Mouse (Mus musculus) left cerebral cortex, postnatal 10 days (tissue): Measurements from ENCODE around the gene Mast1. TPM values are rescaled to one million over a fixed set of nuclear protein-coding genes. Genes with fewer than 3 reads are reported as not detected.
A peak's percentile ranks its signal among the peaks of the same experiment; 100 is the strongest.

Experiments
- DNase-seq, 2 experiments: peaks; one replicate each; pipeline ENCODE4 v3.0.0; 2021 to 2022; ENCODE audit warnings: low spot score in 2 of 2, mixed read lengths in 1 of 2; ENCODE audit errors: extremely low spot score in 1 of 2
- intact Hi-C: fragments of 180-260 bp; cut with DNase I; formaldehyde crosslinking; loops from one replicate; pipeline ENCODE4 v1.15.1; 2025
- microRNA-seq: library from miRNA; unstranded; fragments of <30 nt; microRNA quantifications from one replicate; pipeline ENCODE4 v1.2.0, GENCODE M21; 2022
- total RNA-seq, 2 experiments: library from RNA; stranded (reverse); gene quantifications; 2 replicates each; pipeline ENCODE4 v1.2.3; 2021

Mast1 gene
- total RNA-seq, 2 experiments from 2014 or later: 183 to 187 TPM

- DNase-seq: peak; percentile 92 to 93
- intact Hi-C loops: no loop called here
Observed at GRCm38 (mm10) chr8:84893709-84894134, 43.4 kb downstream of the Mast1 start, which contains the start of gene Gcdh. TSS of gene Gcdh (minus strand) at chr8:84893921.

- intact Hi-C loops: no loop called here
- DNase-seq: no peak
Observed at GRCm38 (mm10) chr8:84892993-84893708, 44.0 kb downstream of the Mast1 start.

GRCm38 (mm10) chr8:84889141-84889540 is 48.0 kb downstream of the Mast1 start:
- intact Hi-C loops: no loop called here

GRCm38 (mm10) chr8:84888280-84888679 is 48.9 kb downstream of the Mast1 start:
- DNase-seq: no peak
- intact Hi-C loops: no loop called here

More at GRCm38 (mm10) chr8:84889141-84889540, 48.0 kb downstream of the Mast1 start:
- no peak for DNase-seq

GRCm38 (mm10) chr8:84884728-84885127 is 52.4 kb downstream of the Mast1 start:
- DNase-seq: no peak
- intact Hi-C loops: no loop called here

- intact Hi-C loops: no loop called here
- no peak for DNase-seq
Observed at GRCm38 (mm10) chr8:84878915-84879314, 58.2 kb downstream of the Mast1 start.

- intact Hi-C loops: no loop called here
- peak in 1 of 2 experiments; percentile 35 for DNase-seq
Observed at GRCm38 (mm10) chr8:84877297-84878035, 59.7 kb downstream of the Mast1 start.

- intact Hi-C loops: no loop called here
Observed at GRCm38 (mm10) chr8:84874339-84874738, 62.8 kb downstream of the Mast1 start.

GRCm38 (mm10) chr8:84873016-84873415 is 64.1 kb downstream of the Mast1 start:
- no peak for DNase-seq
- intact Hi-C loops: no loop called here

More at GRCm38 (mm10) chr8:84874339-84874738, 62.8 kb downstream of the Mast1 start:
- no peak for DNase-seq

- DNase-seq: peak in 1 of 2 experiments; percentile 51
- intact Hi-C loops: no loop called here
Observed at GRCm38 (mm10) chr8:84872309-84872965, 64.7 kb downstream of the Mast1 start.

- peak; percentile 42 to 90 for DNase-seq
- intact Hi-C loops: no loop called here
Observed at GRCm38 (mm10) chr8:84871376-84872308, 65.5 kb downstream of the Mast1 start, which contains the start of gene Syce2. TSS of gene Syce2 (plus strand) at chr8:84872111.

Small RNAs within 50 kb of the gene (microRNA-seq; reads per million reads assigned to microRNA genes)
- gene Gm24197 (5.7 reads per million, percentile 20 among the genes with 10 or more reads in this experiment), gene Mir7069 (17.0 reads per million, percentile 37 among the genes with 10 or more reads in this experiment)

Other genes starting within 250 kb of the Mast1 start
- 10 to 100 TPM; 77.0 to 77.9 TPM for gene Nacc1, start 249.5 kb downstream of the Mast1 start, total RNA-seq
- 1 to 10 TPM; 4.3 to 4.5 TPM for gene Lyl1, start 235.9 kb downstream of the Mast1 start, total RNA-seq
- gene G430095P16Rik, start 214.4 kb downstream of the Mast1 start, total RNA-seq: under 1 TPM in 1 of 2 experiments, not detected in 1; 0.51 TPM
- 100 to 1,000 TPM; 397 to 441 TPM for gene Nfix, start 137.0 kb downstream of the Mast1 start, total RNA-seq
- gene Dand5, start 114.5 kb downstream of the Mast1 start, total RNA-seq: 1 to 10 TPM; 7.4 to 8.3 TPM
- gene Gadd45gip1, start 105.8 kb downstream of the Mast1 start, total RNA-seq: 10 to 100 TPM; 20.6 to 21.3 TPM
- 10 to 100 TPM; 57.0 to 60.1 TPM for gene Rad23a, start 96.7 kb downstream of the Mast1 start, total RNA-seq
- 100 to 1,000 TPM; 455 to 481 TPM for gene Calr, start 90.4 kb downstream of the Mast1 start, total RNA-seq
- gene Farsa, start 80.4 kb downstream of the Mast1 start, total RNA-seq: 10 to 100 TPM; 59.5 to 65.8 TPM
- gene Syce2, start 65.2 kb downstream of the Mast1 start, total RNA-seq: 10 to 100 TPM; 19.3 to 22.8 TPM
- gene Gcdh, start 43.4 kb downstream of the Mast1 start, total RNA-seq: 10 to 100 TPM; 29.4 to 36.6 TPM
- not detected for gene Klf1, start 35.4 kb downstream of the Mast1 start, total RNA-seq
- 1 to 10 TPM; 2.5 to 2.9 TPM for gene Dnase2a, start 28.8 kb downstream of the Mast1 start, total RNA-seq
- gene Rtbdn, start 9.6 kb upstream of the Mast1 start, total RNA-seq: 1 to 10 TPM; 4.2 to 4.6 TPM
- gene Gm49661, start 32.1 kb upstream of the Mast1 start, total RNA-seq: not detected
- gene Prdx2, start 32.2 kb upstream of the Mast1 start, total RNA-seq: 100 to 1,000 TPM; 507 to 518 TPM
- 10 to 100 TPM; 41.0 to 44.2 TPM for gene Rnaseh2a, start 32.4 kb upstream of the Mast1 start, total RNA-seq
- 10 to 100 TPM; 29.9 to 33.0 TPM for gene Junb, start 41.4 kb upstream of the Mast1 start, total RNA-seq
- gene Hook2, start 53.2 kb upstream of the Mast1 start, total RNA-seq: 10 to 100 TPM; 13.4 to 13.9 TPM
- gene Best2, start 77.2 kb upstream of the Mast1 start, total RNA-seq: not detected
- gene Asna1, start 87.9 kb upstream of the Mast1 start, total RNA-seq: 100 to 1,000 TPM; 111 to 113 TPM
- gene Trir, start 89.5 kb upstream of the Mast1 start, total RNA-seq: 100 to 1,000 TPM; 139 to 145 TPM
- gene Tnpo2, start 99.6 kb upstream of the Mast1 start, total RNA-seq: 100 to 1,000 TPM; 168 to 193 TPM
- 10 to 100 TPM; 60.1 to 63.5 TPM for gene Fbxw9, start 122.7 kb upstream of the Mast1 start, total RNA-seq
- gene Gm5741, start 130.6 kb upstream of the Mast1 start, total RNA-seq: not detected
- 10 to 100 TPM; 72.3 to 78.4 TPM for gene Dhps, start 134.4 kb upstream of the Mast1 start, total RNA-seq
- gene Wdr83os, start 143.4 kb upstream of the Mast1 start, total RNA-seq: 10 to 100 TPM; 54.3 to 60.4 TPM
- gene Wdr83, start 143.9 kb upstream of the Mast1 start, total RNA-seq: 10 to 100 TPM; 24.8 to 28.9 TPM
- 10 to 100 TPM; 35.6 to 37.2 TPM for gene Man2b1, start 145.9 kb upstream of the Mast1 start, total RNA-seq
- 1 to 10 TPM; 5.6 to 6.0 TPM for gene Zfp791, start 185.7 kb upstream of the Mast1 start, total RNA-seq
- not detected for gene Cks1brt, start 214.6 kb upstream of the Mast1 start, total RNA-seq